Mouse (Mus musculus): ENCODE results near the gene Cog4. TPM values are rescaled to one million over a fixed set of nuclear protein-coding genes. Genes with fewer than 3 reads are reported as not detected.
A peak's percentile ranks its signal among the peaks of the same experiment; 100 is the strongest.

Cog4 gene
- polyA plus RNA-seq, 2 experiments, result 44.5 to 65.5 TPM

DNA sequence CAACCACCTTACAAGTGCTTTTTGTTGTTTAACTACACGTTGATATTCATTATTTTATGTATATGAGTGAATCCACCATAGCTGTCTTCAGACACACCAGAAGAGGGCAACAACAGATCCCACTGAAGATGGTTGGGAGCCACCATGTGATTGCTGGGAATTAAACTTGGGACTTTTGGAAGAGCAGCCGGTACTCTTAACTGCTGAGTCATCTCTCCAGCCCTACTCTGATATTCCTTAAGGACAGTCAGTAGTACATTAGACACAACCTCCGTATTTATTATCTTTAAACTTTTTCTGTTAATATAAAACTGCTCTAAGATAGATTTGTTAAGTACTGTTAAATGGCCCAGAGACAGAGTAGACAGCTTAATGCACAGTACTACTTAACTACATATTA is 14.4 kb upstream of the Cog4 start:
- H3K4me3 ChIP-seq (replicated peaks; ENCODE audit: low read length), result no peak overlapping the region
- TF ChIP-seq POLR2A (IDR thresholded peaks at IDR 0.05; ENCODE audit: borderline replicate concordance, extremely low read depth, insufficient read depth, insufficient read length), result no peak
- peaks cover 95% of the 10 kb centered on the region for H3K36me3 ChIP-seq (ENCODE audit: control insufficient read depth, insufficient read depth, low read length)
- no peaks in the 10 kb centered on the region for H3K9me3 ChIP-seq (ENCODE audit: control insufficient read depth, low read length)
- no peak overlapping the region for H3K4me2 ChIP-seq (replicated peaks; ENCODE audit: low read depth, low read length, severe bottlenecking)
- DNase-seq (ENCODE audit: low spot score) (no peak), ATAC-seq (ENCODE audit: low FRiP score, low read depth) (no peak)
- WGBS, result 88% methylated on average over 3 of the region's 3 CpGs
- no peaks in the 10 kb centered on the region for H3K27me3 ChIP-seq (ENCODE audit: control insufficient read depth, insufficient read depth, low read length)
- H3K27ac ChIP-seq (replicated peaks; ENCODE audit: low read depth, low read length), result no peak overlapping the region
- no peaks in the 10 kb centered on the region for H3K4me1 ChIP-seq (ENCODE audit: control insufficient read depth, insufficient read depth, low read length)
- no peak overlapping the region for H3K9ac ChIP-seq (ENCODE audit: low read depth, low read length, severe bottlenecking)

DNA sequence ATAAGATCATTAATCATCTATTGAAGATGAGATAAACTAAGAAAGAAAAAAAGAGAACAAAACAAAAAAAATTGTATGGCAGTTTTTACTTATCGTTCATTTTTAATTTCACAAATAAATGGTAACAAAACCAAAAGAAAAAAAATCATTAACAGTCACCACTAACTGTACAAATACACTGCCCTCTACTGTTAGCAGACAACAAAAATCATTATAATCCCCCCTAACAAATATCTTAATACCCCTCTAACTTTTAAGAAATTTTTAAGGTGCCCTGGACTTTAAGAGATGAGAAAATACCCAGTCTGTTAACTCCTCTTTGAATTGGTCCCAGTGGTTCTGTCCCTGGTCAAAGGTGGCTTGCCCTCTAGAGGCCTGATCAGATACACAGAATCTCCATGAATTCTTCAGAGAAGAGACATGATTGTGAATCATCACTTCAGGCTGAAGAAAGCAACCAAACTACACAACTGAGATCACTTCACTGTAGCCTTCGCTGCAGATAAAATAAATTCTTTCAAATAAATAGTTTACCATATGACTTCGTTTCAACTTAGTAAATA is 4.3 kb upstream of the Cog4 start:
- TF ChIP-seq POLR2A (IDR thresholded peaks at IDR 0.05; ENCODE audit: borderline replicate concordance, extremely low read depth, insufficient read depth, insufficient read length), result no peak
- no peak overlapping the region for H3K9ac ChIP-seq (ENCODE audit: low read depth, low read length, severe bottlenecking)
- DNase-seq (ENCODE audit: low spot score) (no peak), ATAC-seq (ENCODE audit: low FRiP score, low read depth) (no peak)
- peaks cover 8% of the 10 kb centered on the region for H3K4me1 ChIP-seq (ENCODE audit: control insufficient read depth, insufficient read depth, low read length)
- H3K4me2 ChIP-seq (replicated peaks; ENCODE audit: low read depth, low read length, severe bottlenecking), result no peak overlapping the region
- H3K27ac ChIP-seq (replicated peaks; ENCODE audit: low read depth, low read length), result no peak overlapping the region
- WGBS, result 93% methylated on average over 3 of the region's 3 CpGs
- H3K27me3 ChIP-seq (ENCODE audit: control insufficient read depth, insufficient read depth, low read length), result no peaks in the 10 kb centered on the region
- H3K4me3 ChIP-seq (replicated peaks; ENCODE audit: low read length), result no peak overlapping the region
- H3K9me3 ChIP-seq (ENCODE audit: control insufficient read depth, low read length), result no peaks in the 10 kb centered on the region
- H3K36me3 ChIP-seq (ENCODE audit: control insufficient read depth, insufficient read depth, low read length), result peaks cover 77% of the 10 kb centered on the region

GRCm38 (mm10) chr8:110843207-110843606 is 3.2 kb upstream of the Cog4 start:
- Histone ChIP-seq H3K27ac (replicated peaks; ENCODE audit: low read depth, low read length) (no peak overlapping the region), H3K4me3 (replicated peaks; ENCODE audit: low read length) (no peak overlapping the region), H3K4me2 (replicated peaks; ENCODE audit: low read depth, low read length, severe bottlenecking) (no peak overlapping the region), H3K4me1 (ENCODE audit: control insufficient read depth, insufficient read depth, low read length) (peaks cover 15% of the 10 kb centered on the region), H3K27me3 (ENCODE audit: control insufficient read depth, insufficient read depth, low read length) (no peaks in the 10 kb centered on the region), H3K9me3 (ENCODE audit: control insufficient read depth, low read length) (no peaks in the 10 kb centered on the region), H3K36me3 (ENCODE audit: control insufficient read depth, insufficient read depth, low read length) (peaks cover 66% of the 10 kb centered on the region), H3K9ac (ENCODE audit: low read depth, low read length, severe bottlenecking) (no peak overlapping the region)
- whole genome bisulfite sequencing, result 66% methylated on average over 5 of the region's 5 CpGs
- DNase-seq (ENCODE audit: low spot score) (no peak), ATAC-seq (ENCODE audit: low FRiP score, low read depth) (no peak)
- no peak for TF ChIP-seq POLR2A (IDR thresholded peaks at IDR 0.05; ENCODE audit: borderline replicate concordance, extremely low read depth, insufficient read depth, insufficient read length)

GRCm38 (mm10) chr8:110844941-110845340 is 1.5 kb upstream of the Cog4 start:
- 0 out of 2 replicates have a peak overlapping the region, but pooled peaks have one; percentile 97 for H3K9ac ChIP-seq (ENCODE audit: low read depth, low read length, severe bottlenecking)
- no peaks in the 10 kb centered on the region for H3K9me3 ChIP-seq (ENCODE audit: control insufficient read depth, low read length)
- H3K36me3 ChIP-seq (ENCODE audit: control insufficient read depth, insufficient read depth, low read length), result peaks cover 53% of the 10 kb centered on the region
- H3K4me3 ChIP-seq (replicated peaks; ENCODE audit: low read length), result peak overlapping the region; percentile 98
- H3K4me2 ChIP-seq (replicated peaks; ENCODE audit: low read depth, low read length, severe bottlenecking), result peak overlapping the region; percentile 87
- H3K4me1 ChIP-seq (ENCODE audit: control insufficient read depth, insufficient read depth, low read length), result peaks cover 17% of the 10 kb centered on the region
- WGBS, result 78% methylated on average over 3 of the region's 3 CpGs
- no peaks in the 10 kb centered on the region for H3K27me3 ChIP-seq (ENCODE audit: control insufficient read depth, insufficient read depth, low read length)
- DNase-seq (ENCODE audit: low spot score) (no peak), ATAC-seq (ENCODE audit: low FRiP score, low read depth) (no peak)
- TF ChIP-seq POLR2A (IDR thresholded peaks at IDR 0.05; ENCODE audit: borderline replicate concordance, extremely low read depth, insufficient read depth, insufficient read length), result no peak
- H3K27ac ChIP-seq (replicated peaks; ENCODE audit: low read depth, low read length), result no peak overlapping the region

DNA sequence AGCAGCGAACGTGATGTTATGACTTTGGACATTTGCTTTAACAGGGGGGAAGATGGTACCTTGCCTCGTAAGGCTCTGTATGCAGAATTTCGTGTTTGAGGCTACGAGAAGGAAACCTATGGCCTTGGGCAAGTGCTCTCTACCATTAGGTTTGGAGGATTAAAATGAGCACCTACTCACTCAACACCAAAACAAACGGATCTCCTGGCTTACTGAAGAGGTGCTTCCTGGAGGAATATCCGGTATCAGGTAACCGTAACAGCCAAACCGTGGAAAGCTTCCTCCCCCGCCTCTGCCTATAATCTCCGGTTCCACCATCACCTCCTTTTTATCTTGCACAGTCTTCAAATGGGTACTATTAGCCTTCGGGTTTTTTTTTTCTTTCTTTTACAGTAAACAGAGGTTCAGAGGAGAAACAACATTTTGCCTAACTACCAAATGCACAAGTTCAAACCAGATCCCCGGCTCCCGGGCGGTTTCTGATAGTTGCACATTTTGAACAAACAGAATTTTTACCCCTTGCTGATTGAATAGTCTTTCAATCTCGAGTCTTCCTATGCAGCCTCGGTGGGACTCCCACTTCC is 487 bp upstream of the Cog4 start:
- Histone ChIP-seq H3K4me3 (replicated peaks; ENCODE audit: low read length) (peak overlapping the region; percentile 98), H3K9ac (ENCODE audit: low read depth, low read length, severe bottlenecking) (peak overlapping the region; percentile 97), H3K4me2 (replicated peaks; ENCODE audit: low read depth, low read length, severe bottlenecking) (peak overlapping the region; percentile 87), H3K27me3 (ENCODE audit: control insufficient read depth, insufficient read depth, low read length) (no peaks in the 10 kb centered on the region), H3K9me3 (ENCODE audit: control insufficient read depth, low read length) (no peaks in the 10 kb centered on the region), H3K36me3 (ENCODE audit: control insufficient read depth, insufficient read depth, low read length) (peaks cover 53% of the 10 kb centered on the region), H3K27ac (replicated peaks; ENCODE audit: low read depth, low read length) (peak overlapping the region; percentile 81), H3K4me1 (ENCODE audit: control insufficient read depth, insufficient read depth, low read length) (peaks cover 17% of the 10 kb centered on the region)
- ATAC-seq (ENCODE audit: low FRiP score, low read depth) (no peak), DNase-seq (ENCODE audit: low spot score) (peak; percentile 3)
- TF ChIP-seq POLR2A (IDR thresholded peaks at IDR 0.05; ENCODE audit: borderline replicate concordance, extremely low read depth, insufficient read depth, insufficient read length), result no peak
- WGBS, result 8% methylated on average over 17 of the region's 17 CpGs

All from limb, embryonic 14.5 days (tissue).